Mouse (Mus musculus) liver, embryonic 14.5 days (tissue): Measurements from ENCODE around the gene Spef1.

Experiments
- CTCF ChIP-seq: IDR thresholded peaks from 2 replicates; pipeline ENCODE4 v1.5.1; 2016; ENCODE audit warnings: antibody characterized with exemption, low read depth, control low read depth
- EP300 ChIP-seq: IDR thresholded peaks from 2 replicates; pipeline ENCODE4 v1.6.1; 2016; ENCODE audit warnings: antibody characterized with exemption, low read depth

- TF ChIP-seq CTCF (no peak), EP300 (no peak)
Observed at GRCm38 (mm10) chr2:131172322-131172721, 14.8 kb downstream of the Spef1 start.
